Mouse (Mus musculus) G1E (cell line): Measurements from ENCODE around the gene Tmco4.

Experiments used
- CTCF ChIP-seq: IDR thresholded peaks from 2 replicates; pipeline ENCODE4 v1.5.1; 2012; ENCODE audit warnings: low read depth, low read length, inconsistent platforms, mixed read lengths
- GATA1 ChIP-seq: IDR thresholded peaks from 2 replicates; pipeline ENCODE4 v1.6.1; 2012; ENCODE audit warnings: borderline replicate concordance, low read length, inconsistent platforms, mixed read lengths

DNA sequence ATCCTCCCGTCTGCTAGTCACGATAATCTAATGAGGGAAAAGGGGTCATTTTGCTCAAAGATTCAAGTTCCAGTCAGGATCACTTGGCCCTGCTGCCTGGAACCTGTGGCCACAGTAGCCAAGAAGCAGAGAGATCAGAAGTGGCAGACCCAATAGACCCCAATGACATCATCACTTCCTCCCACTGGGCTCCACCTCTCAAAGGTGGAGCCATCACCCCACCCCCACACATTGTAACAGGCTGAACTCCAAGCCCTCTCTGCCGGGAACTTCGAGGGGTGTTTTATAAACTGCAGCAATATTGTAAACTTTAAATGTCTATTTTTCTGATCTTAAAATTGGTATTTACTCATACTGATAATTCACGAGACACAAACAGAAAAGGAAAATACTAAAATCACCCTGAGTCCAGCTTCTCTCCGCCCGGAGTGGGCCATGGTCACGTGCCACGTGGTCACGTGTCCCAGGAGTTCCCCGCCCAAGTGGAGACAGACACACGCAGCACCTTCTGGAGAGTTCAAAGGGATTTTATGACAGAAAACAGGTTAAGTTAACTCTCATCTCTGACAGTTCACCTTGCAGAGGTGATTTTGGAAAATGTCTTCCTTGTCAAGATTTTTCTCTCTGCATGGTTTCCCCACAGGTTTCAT is 8.2 kb downstream of the Tmco4 start:
- TF ChIP-seq GATA1: no peak
- TF ChIP-seq CTCF: no peak
